Mouse (Mus musculus) heart, postnatal 0 days (tissue): ENCODE measurements around the gene Spns2.

Source experiments
- CTCF ChIP-seq: IDR thresholded peaks from 2 replicates; pipeline ENCODE4 v1.5.1; 2016; ENCODE audit warnings: antibody characterized with exemption, control low read depth, low read depth
- EP300 ChIP-seq: IDR thresholded peaks from 2 replicates; pipeline ENCODE4 v1.6.1; 2016; ENCODE audit warnings: antibody characterized with exemption, low read depth

GRCm38 (mm10) chr11:72411945-72412344 lies 77.8 kb downstream of the Spns2 start:
- TF ChIP-seq CTCF (no peak), EP300 (no peak)
